Mouse (Mus musculus) kidney, embryonic 14.5 days (tissue): ENCODE measurements around the gene Sh3bp2. TPM values are rescaled to one million over a fixed set of nuclear protein-coding genes. Genes with fewer than 3 reads are reported as not detected.
A peak's percentile ranks its signal among the peaks of the same experiment; 100 is the strongest.

Source experiments
- ATAC-seq: fragments of 200-750 bp; cut with Nextera tagmentation; 2 replicates; pipeline ENCODE4 v1.8.0; 2017; ENCODE audit warnings: moderate number of reproducible peaks, mild to moderate bottlenecking, moderate TSS enrichment, moderate library complexity; ENCODE audit not compliant: low FRiP score, low TSS enrichment
- H3K27ac ChIP-seq: fragments of 300-500 bp; sonication (generic); 2 replicates; pipeline ENCODE4 v1.5.1; 2014; ENCODE audit warnings: low read depth, mild to moderate bottlenecking, low read length, moderate library complexity, mixed read lengths
- H3K27me3 ChIP-seq: fragments of 300-500 bp; sonication (generic); 2 replicates; pipeline ENCODE4 v1.6.1; 2014; ENCODE audit warnings: mild to moderate bottlenecking, low read length; ENCODE audit not compliant: control insufficient read depth, insufficient read depth
- H3K36me3 ChIP-seq: fragments of 300-500 bp; sonication (generic); 2 replicates; pipeline ENCODE4 v1.6.1; 2014; ENCODE audit warnings: low read length, mixed read lengths; ENCODE audit not compliant: control insufficient read depth, insufficient read depth
- H3K4me1 ChIP-seq: fragments of 300-500 bp; sonication (generic); 2 replicates; pipeline ENCODE4 v1.6.1; 2014; ENCODE audit warnings: low read length, mixed read lengths; ENCODE audit not compliant: control insufficient read depth, insufficient read depth
- H3K4me2 ChIP-seq: fragments of 300-500 bp; sonication (generic); replicated peaks from 2 replicates; pipeline ENCODE4 v1.6.1; 2014; ENCODE audit warnings: low read depth, mild to moderate bottlenecking, low read length
- H3K4me3 ChIP-seq: fragments of 300-500 bp; sonication (generic); 2 replicates; pipeline ENCODE4 v1.5.1; 2014; ENCODE audit warnings: mild to moderate bottlenecking, low read length
- H3K9ac ChIP-seq: fragments of 300-500 bp; sonication (generic); 2 replicates; pipeline ENCODE4 v1.6.1; 2014; ENCODE audit warnings: low read depth, mild to moderate bottlenecking, low read length, moderate library complexity
- H3K9me3 ChIP-seq: fragments of 300-500 bp; sonication (generic); 2 replicates; pipeline ENCODE4 v1.6.1; 2016; ENCODE audit warnings: low read length; ENCODE audit not compliant: control insufficient read depth
- WGBS: fragments of 180-500 bp; shearing (Covaris S2); extraction: QIAGEN DNeasy Blood & Tissue Kit; methylation state at CpG from one replicate; pipeline ENCODE4 v1.1.7; 2014; 5-methylcytosine and 5-hydroxymethylcytosine counted together
- polyA plus RNA-seq: library from polyadenylated mRNA; unstranded; fragments of >200 nt; fragmentation: Nextera tagmentation; extraction: Ambion mirVana; gene quantifications from 2 replicates; pipeline ENCODE4 v1.2.1, GENCODE M21; 2014

Gene Sh3bp2
- polyA plus RNA-seq, result 9.0 and 11.1 TPM in 2 replicates

DNA sequence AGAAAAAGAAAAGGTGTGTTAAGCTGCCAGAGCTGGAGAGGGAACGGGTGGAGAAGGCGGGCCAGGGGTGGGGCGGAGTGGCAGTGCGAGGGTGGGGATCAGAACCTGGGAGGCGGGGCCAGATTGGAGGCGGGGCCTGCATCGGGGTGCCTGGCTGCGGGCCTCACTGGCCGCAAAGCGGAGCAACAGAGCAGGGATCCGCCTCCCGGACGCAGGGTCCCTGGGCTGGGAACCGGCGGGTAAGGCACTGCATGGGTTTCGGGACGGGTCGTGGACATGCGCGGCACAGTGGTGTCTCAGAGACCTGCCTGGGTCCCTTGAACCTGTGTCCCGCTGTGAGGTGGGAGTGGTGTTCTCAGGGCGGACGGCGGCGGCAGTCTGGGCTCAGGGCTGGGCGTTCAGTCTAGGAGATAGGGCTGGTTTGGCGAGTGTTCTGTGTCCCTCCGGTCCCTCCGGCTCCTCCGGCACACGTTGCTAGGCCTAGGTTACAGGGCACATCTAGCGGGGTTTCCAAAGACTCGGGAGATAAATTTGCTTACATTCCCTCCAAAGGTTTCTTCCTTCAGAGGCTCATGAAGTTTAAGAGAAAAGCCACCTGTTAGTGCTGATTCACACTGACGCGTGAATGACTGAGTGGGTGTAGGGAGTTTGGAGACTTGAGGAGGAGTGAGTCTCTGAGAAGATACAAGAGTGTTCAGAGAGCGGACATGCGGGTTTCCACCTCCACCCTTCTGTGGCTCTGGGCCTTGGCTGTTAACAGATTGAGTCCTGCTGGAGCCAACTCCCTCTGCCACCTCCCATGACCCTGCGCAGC is at the start of gene Sh3bp2:
Sh3bp2 (plus strand) TSS at position 176 of the 814 bp plus-strand sequence.
- 0 out of 2 replicates have a peak within 1 kb of the TSS, but pooled peaks have one; percentile 37 for H3K27ac ChIP-seq
- ATAC-seq, result peak; percentile 95
- peak within 1 kb of the TSS; percentile 59 for H3K9ac ChIP-seq
- WGBS, result 2% methylated on average over 38 of the region's 38 CpGs
- peak within 1 kb of the TSS; percentile 54 for H3K4me3 ChIP-seq
- no peaks in the 10 kb centered on the region for H3K9me3 ChIP-seq
- H3K4me1 ChIP-seq, result peaks cover 4% of the 10 kb centered on the region; the same call in 1 of the 2 replicates
- H3K36me3 ChIP-seq, result no peaks in the 10 kb centered on the region
- H3K4me2 ChIP-seq, result peak within 1 kb of the TSS; percentile 69
- no peaks in the 10 kb centered on the region for H3K27me3 ChIP-seq

DNA sequence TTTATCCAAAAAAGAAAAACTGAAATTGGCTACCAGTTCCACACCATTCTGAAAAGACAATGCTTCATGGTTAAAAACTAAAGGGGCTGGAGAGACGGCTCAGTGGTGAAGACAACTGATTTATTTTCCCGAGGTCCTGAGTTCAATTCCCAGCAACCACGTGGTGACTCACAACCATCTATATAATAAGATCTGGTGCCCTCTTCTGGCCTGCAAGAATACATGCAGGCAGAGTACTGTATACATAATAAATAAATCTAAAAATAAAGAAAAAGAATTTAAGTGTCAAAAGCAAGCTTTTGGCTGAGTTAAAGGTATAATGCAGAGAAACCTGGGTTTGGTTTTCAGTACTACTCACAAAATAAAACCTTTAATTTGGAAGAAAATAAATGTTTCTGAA is 44.7 kb upstream of the Sh3bp2 start:
- Histone ChIP-seq H3K9me3 (no peaks in the 10 kb centered on the region), H3K9ac (no peak overlapping the region), H3K4me2 (no peak overlapping the region), H3K36me3 (peaks cover 60% of the 10 kb centered on the region), H3K4me3 (no peak overlapping the region), H3K27ac (no peak overlapping the region), H3K27me3 (no peaks in the 10 kb centered on the region), H3K4me1 (no peaks in the 10 kb centered on the region)
- no peak for ATAC-seq
- 78% methylated on average over 3 of the region's 3 CpGs for WGBS

DNA sequence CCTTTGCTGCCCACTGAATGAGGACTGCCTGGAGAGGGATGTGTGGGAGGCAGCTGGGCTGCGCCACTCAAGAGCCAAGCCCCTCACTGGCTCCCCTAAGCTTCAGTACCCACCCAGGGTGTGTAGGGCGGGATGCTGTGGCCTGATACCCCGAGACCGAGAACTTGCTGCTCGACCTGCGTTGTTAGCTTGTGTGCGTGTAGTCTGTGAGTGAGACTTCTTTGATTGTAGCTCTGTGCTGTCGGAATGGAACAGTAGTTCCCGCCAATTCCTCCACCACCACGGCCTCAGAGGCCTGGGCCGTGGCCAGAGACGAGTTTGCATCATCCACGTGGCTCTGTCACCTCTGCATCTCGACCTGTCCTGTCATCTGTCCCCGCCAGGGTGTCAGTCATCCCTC is 39.9 kb upstream of the Sh3bp2 start:
- no peak overlapping the region for H3K9ac ChIP-seq
- no peak overlapping the region for H3K4me3 ChIP-seq
- no peak overlapping the region for H3K4me2 ChIP-seq
- H3K9me3 ChIP-seq, result no peaks in the 10 kb centered on the region
- H3K27ac ChIP-seq, result no peak overlapping the region
- peaks cover 28% of the 10 kb centered on the region for H3K36me3 ChIP-seq
- 94% methylated on average over 15 of the region's 15 CpGs for WGBS
- no peak for ATAC-seq
- H3K27me3 ChIP-seq, result no peaks in the 10 kb centered on the region
- H3K4me1 ChIP-seq, result no peaks in the 10 kb centered on the region

DNA sequence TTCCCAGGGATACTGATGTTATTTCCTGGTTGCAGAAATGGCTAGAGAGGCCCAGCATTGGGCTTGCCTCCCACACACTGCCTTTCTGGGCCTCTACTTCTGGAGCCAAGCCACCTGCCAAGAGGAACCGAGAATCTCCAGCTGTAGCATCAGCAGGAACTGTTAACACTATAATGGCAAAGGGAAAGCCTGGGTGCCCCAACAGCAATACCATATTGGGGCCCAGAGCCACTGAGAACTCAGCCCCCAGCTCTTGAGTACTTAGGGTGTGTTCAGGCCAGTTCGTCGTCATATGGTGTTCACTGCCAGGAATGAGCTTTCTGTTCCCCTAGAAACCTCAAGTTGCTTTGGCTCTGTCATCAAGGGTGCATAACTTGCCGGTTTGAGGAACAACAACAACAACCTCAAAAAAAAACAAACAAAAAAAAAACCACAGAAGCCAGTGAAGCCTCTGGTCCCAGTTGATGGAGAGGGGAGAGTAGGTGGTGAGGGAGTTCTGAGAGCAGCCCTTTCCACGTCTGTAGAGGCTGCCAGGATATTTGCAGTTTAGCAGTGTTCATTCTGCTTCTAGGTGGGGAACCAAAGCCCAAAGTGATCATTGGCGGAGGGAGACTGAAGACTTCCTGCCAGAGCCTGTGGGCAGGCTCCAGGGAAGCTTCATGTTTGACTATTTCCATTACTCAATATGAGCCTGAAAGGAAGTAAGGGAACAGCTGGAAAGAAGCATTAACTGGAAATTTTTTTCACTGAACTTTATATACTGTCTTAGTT is 38.1 kb upstream of the Sh3bp2 start:
- no peak overlapping the region for H3K9ac ChIP-seq
- H3K4me1 ChIP-seq, result no peaks in the 10 kb centered on the region
- peaks cover 17% of the 10 kb centered on the region for H3K36me3 ChIP-seq
- no peak overlapping the region for H3K27ac ChIP-seq
- H3K4me2 ChIP-seq, result no peak overlapping the region
- WGBS, result 76% methylated on average over 6 of the region's 6 CpGs
- no peak for ATAC-seq
- no peak overlapping the region for H3K4me3 ChIP-seq
- H3K27me3 ChIP-seq, result no peaks in the 10 kb centered on the region
- H3K9me3 ChIP-seq, result no peaks in the 10 kb centered on the region

DNA sequence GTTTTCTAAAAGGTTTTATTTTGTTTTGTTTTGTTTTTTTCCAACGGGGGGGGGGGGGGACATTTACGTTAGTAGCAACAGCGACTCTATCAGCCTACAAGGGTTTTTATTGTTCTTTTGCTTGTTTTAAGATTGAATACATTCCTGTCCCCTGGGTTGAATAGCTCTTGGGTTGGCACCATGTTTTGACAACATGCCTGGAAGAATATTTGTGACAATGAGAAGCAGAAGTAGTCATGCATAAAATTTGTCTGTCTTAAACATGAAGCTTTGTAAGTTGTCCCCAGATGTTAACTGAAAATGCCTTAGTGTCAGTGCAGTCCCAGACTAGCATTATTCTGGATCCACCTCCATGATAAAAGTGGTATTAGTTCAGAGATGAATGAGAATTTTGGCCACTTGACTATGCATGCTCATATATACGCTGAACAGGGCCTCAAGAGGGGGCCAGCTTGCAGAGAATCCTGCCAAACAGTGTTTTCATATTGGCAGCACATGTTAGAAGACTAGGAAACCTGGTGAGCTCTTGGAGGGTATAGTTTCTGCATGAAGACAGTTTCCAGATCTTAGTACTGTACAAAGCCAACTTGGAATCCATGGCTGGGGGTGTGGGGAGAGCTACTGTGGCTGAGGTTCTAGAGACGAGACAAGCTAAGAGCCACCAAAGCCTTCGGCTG is 36.8 kb upstream of the Sh3bp2 start:
- ATAC-seq, result 0 out of 2 replicates have a peak, but pooled peaks have one; percentile 24
- Histone ChIP-seq H3K4me1 (no peaks in the 10 kb centered on the region), H3K9ac (no peak overlapping the region), H3K36me3 (peaks cover 17% of the 10 kb centered on the region), H3K4me3 (no peak overlapping the region), H3K27ac (no peak overlapping the region), H3K9me3 (no peaks in the 10 kb centered on the region), H3K27me3 (no peaks in the 10 kb centered on the region), H3K4me2 (no peak overlapping the region)
- 72% methylated on average over 6 of the region's 6 CpGs for WGBS

DNA sequence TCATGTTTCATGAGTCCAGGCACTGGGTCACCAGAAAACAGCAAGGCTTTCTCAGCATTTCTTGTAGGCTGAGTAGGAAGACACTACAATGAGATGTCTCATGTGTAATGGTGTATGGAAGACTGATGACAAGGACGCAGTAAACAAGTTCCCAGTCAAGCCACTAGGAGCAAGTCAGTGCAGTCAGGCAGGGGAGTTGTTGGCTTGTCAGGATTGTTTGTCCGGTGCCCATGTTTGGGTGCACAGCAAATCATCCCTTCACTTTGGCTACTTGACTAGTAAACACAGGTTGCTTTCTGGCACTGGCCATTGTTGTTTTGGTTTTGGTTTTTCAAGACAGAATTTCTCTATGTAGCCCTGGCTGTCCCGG is 36.2 kb upstream of the Sh3bp2 start:
- WGBS, result 81% methylated on average over 3 of the region's 3 CpGs
- Histone ChIP-seq H3K9ac (no peak overlapping the region), H3K36me3 (peaks cover 17% of the 10 kb centered on the region), H3K4me2 (no peak overlapping the region), H3K9me3 (no peaks in the 10 kb centered on the region), H3K27me3 (no peaks in the 10 kb centered on the region), H3K27ac (no peak overlapping the region), H3K4me1 (no peaks in the 10 kb centered on the region), H3K4me3 (no peak overlapping the region)
- ATAC-seq, result 0 out of 2 replicates have a peak, but pooled peaks have one; percentile 24

DNA sequence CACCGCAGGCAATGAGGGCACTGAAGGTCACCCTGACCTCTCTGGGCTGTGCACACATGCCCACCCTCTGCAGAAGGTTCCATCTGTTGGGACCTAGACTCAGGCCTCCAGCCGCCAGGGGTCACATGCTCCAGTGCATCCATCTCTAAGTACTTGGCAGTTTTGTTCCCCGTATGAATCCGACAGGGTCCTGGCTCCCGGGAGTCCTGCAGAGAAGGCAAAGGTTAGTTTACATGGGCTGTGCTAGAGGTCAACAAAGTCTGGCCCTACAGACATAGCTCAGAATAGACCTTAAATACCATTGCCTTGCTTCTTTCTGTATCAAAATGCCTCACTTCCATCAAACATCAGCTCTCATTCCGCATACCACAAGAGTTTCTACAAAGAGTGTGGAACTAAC is 28.9 kb upstream of the Sh3bp2 start:
- WGBS, result 70% methylated on average over 6 of the region's 6 CpGs
- peaks cover 4% of the 10 kb centered on the region for H3K36me3 ChIP-seq
- H3K4me3 ChIP-seq, result no peak overlapping the region
- no peaks in the 10 kb centered on the region for H3K4me1 ChIP-seq
- ATAC-seq, result 0 out of 2 replicates have a peak, but pooled peaks have one; percentile 35
- no peak overlapping the region for H3K27ac ChIP-seq
- no peak overlapping the region for H3K4me2 ChIP-seq
- H3K9me3 ChIP-seq, result no peaks in the 10 kb centered on the region
- no peaks in the 10 kb centered on the region for H3K27me3 ChIP-seq
- H3K9ac ChIP-seq, result no peak overlapping the region

DNA sequence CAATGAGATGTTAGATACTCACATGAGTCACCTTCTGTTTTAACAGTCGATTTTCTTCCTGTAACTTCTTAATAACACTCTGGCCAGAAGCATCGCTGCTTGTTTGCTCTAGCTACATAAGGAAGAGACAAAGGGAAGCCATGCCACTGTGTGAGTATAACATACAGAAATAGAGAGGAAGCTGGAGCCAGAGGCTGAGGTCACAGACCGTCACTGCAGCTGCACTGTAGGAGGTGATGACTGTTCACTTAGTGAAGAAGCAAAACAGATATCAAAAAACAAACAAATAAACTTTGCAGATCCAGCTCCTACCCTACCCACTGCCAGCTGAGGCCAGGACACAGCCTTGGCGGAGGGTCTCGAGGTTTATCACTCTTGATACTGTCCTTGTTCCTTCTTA is 24.8 kb upstream of the Sh3bp2 start:
- ATAC-seq, result no peak
- WGBS, result 67% methylated on average over 5 of the region's 5 CpGs
- Histone ChIP-seq H3K27me3 (no peaks in the 10 kb centered on the region), H3K9me3 (no peaks in the 10 kb centered on the region), H3K4me1 (no peaks in the 10 kb centered on the region), H3K36me3 (peaks cover 4% of the 10 kb centered on the region), H3K4me2 (no peak overlapping the region), H3K27ac (no peak overlapping the region), H3K4me3 (no peak overlapping the region), H3K9ac (no peak overlapping the region)
